ENCODE assay signal across 28 mouse cellular contexts in genomic region chr17:53620611-53621010, GRCm38 (mm10). TPM values are rescaled to one million over a fixed set of nuclear protein-coding genes. Genes with fewer than 3 reads are reported as not detected.
DNase-seq lines count a peak whose midpoint lies in the region; ATAC-seq lines count a peak whose summit lies in the region.
"Had no signal": no experiment of that assay in that cellular context is flagged by ENCODE, and none has a peak within 500 bp of the region (broad histone marks: within the 10 kb centered on the region; RNA-seq: fewer than 3 reads in every experiment).

No protein-coding gene starts in this region.

- DNase-seq in cerebellum, postnatal 25 days: no peak
- DNase-seq in heart, adult 18-20 months: peak; percentile 51 to 55
- peak; percentile 18 for DNase-seq in Muller cell, postnatal 12 days (ENCODE audit: inconsistent ontology term)
- DNase-seq in brain, adult 2 months (ENCODE audit: low read depth, low spot score): peak; percentile 25
- no peak for DNase-seq in thymus, postnatal 14 days
- DNase-seq: cerebellum, postnatal 36 days; embryo, embryonic 11 days; kidney, adult 11 months; kidney, postnatal 14 days; layer of hippocampus, adult 9-11 months; liver, postnatal 0 days; lung, postnatal 36 days; thymus, adult 18-20 months; thymus, postnatal 36 days had no signal

- H3K4me2 ChIP-seq in heart, embryonic 12.5 days: no peak overlapping the region
- H3K4me2 ChIP-seq: embryonic facial prominence, embryonic 12.5 days; heart, embryonic 13.5 days; hindbrain, embryonic 15.5 days; limb, embryonic 12.5 days; liver, embryonic 12.5 days; midbrain, embryonic 13.5 days; neural tube, embryonic 13.5 days had no signal

- 0 out of 2 replicates have a peak, but pooled peaks have one; percentile 36 for ATAC-seq in cerebellum, adult (ENCODE audit: insufficient number of reproducible peaks, low FRiP score, low TSS enrichment)
- ATAC-seq in heart, embryonic 12.5 days (ENCODE audit: insufficient number of reproducible peaks, low FRiP score): no peak
- ATAC-seq: CD4-positive, CD25-positive, alpha-beta regulatory T cell, adult 4 months; forebrain, embryonic 14.5 days; inflammation-experienced regulatory T-cells, adult 6 months; liver, embryonic 12.5 days; liver, postnatal 0 days; midbrain, embryonic 13.5 days had no signal

- peaks cover 11% of the 10 kb centered on the region; the same call in 1 of the 2 replicates for H3K4me1 ChIP-seq in heart, embryonic 12.5 days (replicated peaks)
- H3K4me1 ChIP-seq: embryonic facial prominence, embryonic 12.5 days; hindbrain, embryonic 10.5 days; hindbrain, embryonic 15.5 days; limb, embryonic 12.5 days; midbrain, embryonic 13.5 days; neural tube, embryonic 13.5 days had no signal

- H3K9me3 ChIP-seq in heart, embryonic 12.5 days (replicated peaks): no peaks in the 10 kb centered on the region
- H3K9me3 ChIP-seq: embryonic facial prominence, embryonic 12.5 days; heart, embryonic 13.5 days; hindbrain, embryonic 10.5 days; hindbrain, embryonic 15.5 days; limb, embryonic 12.5 days; liver, embryonic 12.5 days; midbrain, embryonic 13.5 days; neural tube, embryonic 13.5 days had no signal

- WGBS in heart, embryonic 12.5 days: 87% methylated on average over 4 of the region's 4 CpGs

- H3K27ac ChIP-seq in heart, embryonic 12.5 days (ENCODE audit: poor library complexity, severe bottlenecking): no peak overlapping the region
- H3K27ac ChIP-seq: embryonic facial prominence, embryonic 12.5 days; heart, embryonic 13.5 days; hindbrain, embryonic 10.5 days; hindbrain, embryonic 15.5 days; limb, embryonic 12.5 days; liver, embryonic 12.5 days; midbrain, embryonic 13.5 days; neural tube, embryonic 13.5 days; stomach, postnatal 0 days had no signal

- no peak overlapping the region for H3K9ac ChIP-seq in heart, embryonic 12.5 days
- H3K9ac ChIP-seq: embryonic facial prominence, embryonic 12.5 days; heart, embryonic 13.5 days; hindbrain, embryonic 15.5 days; limb, embryonic 12.5 days; liver, embryonic 12.5 days; liver, postnatal 0 days; midbrain, embryonic 13.5 days; neural tube, embryonic 13.5 days had no signal

- H3K36me3 ChIP-seq in heart, embryonic 12.5 days: peaks cover 10% of the 10 kb centered on the region
- H3K36me3 ChIP-seq: embryonic facial prominence, embryonic 12.5 days had no signal

- H3K27me3 ChIP-seq in heart, embryonic 12.5 days (replicated peaks): no peaks in the 10 kb centered on the region
- H3K27me3 ChIP-seq: embryonic facial prominence, embryonic 12.5 days; heart, embryonic 13.5 days; hindbrain, embryonic 15.5 days; limb, embryonic 12.5 days; liver, embryonic 12.5 days; midbrain, embryonic 13.5 days; neural tube, embryonic 13.5 days had no signal

- H3K4me3 ChIP-seq in heart, embryonic 12.5 days: no peak overlapping the region
- H3K4me3 ChIP-seq: embryonic facial prominence, embryonic 12.5 days; heart, embryonic 13.5 days; hindbrain, embryonic 10.5 days; hindbrain, embryonic 15.5 days; limb, embryonic 12.5 days; liver, embryonic 12.5 days; midbrain, embryonic 13.5 days; neural tube, embryonic 13.5 days had no signal

RNA-seq across cellular contexts. Expression of gene Kat2b, which starts 54.0 kb away (rescaled TPM):
- total RNA-seq in heart, adult 18-20 months (2021): 10 to 100 TPM; 76.3 to 86.9 TPM
- 9.9 and 14.0 TPM in 2 replicates for polyA plus RNA-seq in heart, embryonic 12.5 days (2016; fragmentation: Nextera tagmentation; extraction: Ambion mirVana)

Comparison
In these comparisons a context has a peak if more than half of its experiments do, and no peak if none do; other contexts are left out.
1. DNase-seq: peak in heart, adult 18-20 months (2 of 2), Muller cell, postnatal 12 days (single experiment) and brain, adult 2 months (single experiment); none in cerebellum, postnatal 25 days (0 of 2) and thymus, postnatal 14 days (single experiment).